ENCODE assay signal across 8 mouse cellular contexts in genomic region chr3:154806626-154807025, GRCm38 (mm10).
DNase-seq lines count a peak whose midpoint lies in the region; ATAC-seq and TF ChIP-seq lines count a peak whose summit lies in the region.

No protein-coding gene starts in this region.

- intact Hi-C loops in gastrocnemius, adult 2 months (cut with DNase I) = no loop called here

- WGBS in embryonic facial prominence, embryonic 14.5 days = 22% methylated on average over 7 of the region's 7 CpGs
- 26% methylated on average over 7 of the region's 7 CpGs for WGBS in hindbrain, embryonic 12.5 days
- 31% methylated on average over 7 of the region's 7 CpGs for WGBS in lung, embryonic 16.5 days

- no peak overlapping the region for H3K9ac ChIP-seq in embryonic facial prominence, embryonic 14.5 days (ENCODE audit: low read depth, low read length)
- no peak overlapping the region for H3K9ac ChIP-seq in hindbrain, embryonic 12.5 days
- no peak overlapping the region for H3K9ac ChIP-seq in lung, embryonic 16.5 days (ENCODE audit: low read length)

- no peak for TF ChIP-seq CTCF in brain, embryonic 14.5 days (IDR thresholded peaks at IDR 0.05; ENCODE audit: borderline replicate concordance, extremely low read depth, insufficient read depth, insufficient read length)
- TF ChIP-seq CTCF in gastrocnemius, adult 2 months (IDR thresholded peaks at IDR 0.05) = no peak

- no peak overlapping the region for H3K27ac ChIP-seq in embryonic facial prominence, embryonic 14.5 days (replicated peaks; ENCODE audit: low read depth, low read length)
- peak overlapping the region; percentile 62; the same call in 1 of the 2 replicates for H3K27ac ChIP-seq in hindbrain, embryonic 12.5 days
- no peak overlapping the region for H3K27ac ChIP-seq in lung, embryonic 16.5 days (ENCODE audit: low read length)
- no peak overlapping the region for H3K27ac ChIP-seq in gastrocnemius, adult 2 months

- H3K36me3 ChIP-seq in embryonic facial prominence, embryonic 14.5 days (ENCODE audit: control insufficient read depth, insufficient read depth, low read length) = no peaks in the 10 kb centered on the region
- no peaks in the 10 kb centered on the region for H3K36me3 ChIP-seq in hindbrain, embryonic 12.5 days
- no peaks in the 10 kb centered on the region for H3K36me3 ChIP-seq in lung, embryonic 16.5 days (ENCODE audit: control insufficient read depth, insufficient read depth, low read length)

- no peak overlapping the region for H3K4me3 ChIP-seq in embryonic facial prominence, embryonic 14.5 days (ENCODE audit: low read depth, low read length)
- H3K4me3 ChIP-seq in hindbrain, embryonic 12.5 days = no peak overlapping the region
- no peak overlapping the region for H3K4me3 ChIP-seq in lung, embryonic 16.5 days (ENCODE audit: low read length)
- no peak overlapping the region for H3K4me3 ChIP-seq in gastrocnemius, adult 2 months

- H3K4me2 ChIP-seq in embryonic facial prominence, embryonic 14.5 days (ENCODE audit: low read depth, low read length) = no peak overlapping the region
- H3K4me2 ChIP-seq in hindbrain, embryonic 12.5 days (replicated peaks) = no peak overlapping the region
- H3K4me2 ChIP-seq in lung, embryonic 16.5 days (ENCODE audit: low read depth, low read length) = no peak overlapping the region

- peak; percentile 91 for DNase-seq in brain, embryonic 14.5 days (ENCODE audit: low read depth)
- peak; percentile 83 for DNase-seq in embryonic facial prominence, embryonic 14.5 days (ENCODE audit: low spot score)
- DNase-seq in right cerebral cortex, adult 18-20 months = peak; percentile 69
- DNase-seq in thymus, postnatal 14 days = no peak
- no peak for DNase-seq in gastrocnemius, adult 2 months
- DNase-seq in ovary, postnatal 10 days (ENCODE audit: low spot score) = no peak

- no peaks in the 10 kb centered on the region for H3K27me3 ChIP-seq in embryonic facial prominence, embryonic 14.5 days (replicated peaks; ENCODE audit: control insufficient read depth, insufficient read depth, low read length)
- no peaks in the 10 kb centered on the region for H3K27me3 ChIP-seq in hindbrain, embryonic 12.5 days
- H3K27me3 ChIP-seq in lung, embryonic 16.5 days (ENCODE audit: control insufficient read depth, insufficient read depth, low read depth, low read length) = peaks cover 3% of the 10 kb centered on the region; the same call in 1 of the 2 replicates

- no peaks in the 10 kb centered on the region for H3K9me3 ChIP-seq in embryonic facial prominence, embryonic 14.5 days (ENCODE audit: control insufficient read depth, low read length)
- H3K9me3 ChIP-seq in hindbrain, embryonic 12.5 days (replicated peaks) = no peaks in the 10 kb centered on the region
- no peaks in the 10 kb centered on the region for H3K9me3 ChIP-seq in lung, embryonic 16.5 days (ENCODE audit: control insufficient read depth, low read length)

- peak; percentile 89 for ATAC-seq in embryonic facial prominence, embryonic 14.5 days (ENCODE audit: low read depth)
- ATAC-seq in hindbrain, embryonic 12.5 days (ENCODE audit: low FRiP score) = peak; percentile 53
- ATAC-seq in lung, embryonic 16.5 days (ENCODE audit: low read depth) = peak; percentile 75

- no peak for TF ChIP-seq POLR2A in brain, embryonic 14.5 days (IDR thresholded peaks at IDR 0.05; ENCODE audit: borderline replicate concordance, extremely low read depth, insufficient read depth, insufficient read length, poor library complexity, severe bottlenecking)

- H3K4me1 ChIP-seq in embryonic facial prominence, embryonic 14.5 days (ENCODE audit: control insufficient read depth, insufficient read depth, low read length) = no peaks in the 10 kb centered on the region
- H3K4me1 ChIP-seq in hindbrain, embryonic 12.5 days = peaks cover 19% of the 10 kb centered on the region
- no peaks in the 10 kb centered on the region for H3K4me1 ChIP-seq in lung, embryonic 16.5 days (replicated peaks; ENCODE audit: control insufficient read depth, insufficient read depth, low read length)

Comparison
In these comparisons a context has a peak if more than half of its experiments do, and no peak if none do; other contexts are left out.
1. DNase-seq: peak in brain, embryonic 14.5 days (single experiment), embryonic facial prominence, embryonic 14.5 days (single experiment) and right cerebral cortex, adult 18-20 months (single experiment); none in thymus, postnatal 14 days (single experiment), gastrocnemius, adult 2 months (single experiment) and ovary, postnatal 10 days (single experiment).
2. Peak in every context shown above with its lines, with median percentiles within 50 percentile points of each other: ATAC-seq.